Mouse (Mus musculus): ENCODE measurements around the gene Adss. TPM values are rescaled to one million over a fixed set of nuclear protein-coding genes. Genes with fewer than 3 reads are reported as not detected.
"Not testable (repeated sequence)": the region's sequence is repeated elsewhere in the genome, so short reads cannot be mapped to it uniquely, and the experiment has no call there.

The Adss gene
- total RNA-seq (2021): 10 to 100 TPM; 14.4 to 21.2 TPM
- long read RNA-seq, experiment 1, transcript Adss-201 (13 exons, 2,771 nt): major isoform, 20 of 29 reads
- long read RNA-seq, experiment 1, partial matches to known transcripts: 1 of 29 reads
- long read RNA-seq, experiment 1, other reads (novel, unspliced or antisense): 8 of 29 reads
- long read RNA-seq, experiment 2, transcript Adss-201 (13 exons, 2,771 nt): major isoform, 14 of 20 reads
- long read RNA-seq, experiment 2, partial matches to known transcripts: 1 of 20 reads
- long read RNA-seq, experiment 2, other reads (novel, unspliced or antisense): 5 of 20 reads

- peak; percentile 100 for DNase-seq
Observed at GRCm38 (mm10) chr1:177796193-177796939, at the start of gene Adss. TSS of gene Adss (minus strand) at chr1:177796511.

GRCm38 (mm10) chr1:177845812-177846211 lies 49.5 kb upstream of the Adss start:
- DNase-seq: not testable (repeated sequence)

GRCm38 (mm10) chr1:177827776-177828175 lies 31.5 kb upstream of the Adss start:
- DNase-seq: not testable (repeated sequence)

- peak; percentile 11 for DNase-seq
Observed at GRCm38 (mm10) chr1:177806772-177807171, 10.5 kb upstream of the Adss start.

GRCm38 (mm10) chr1:177803511-177803910 lies 7.2 kb upstream of the Adss start:
- DNase-seq: no peak

GRCm38 (mm10) chr1:177797151-177797755 lies 942 bp upstream of the Adss start:
- DNase-seq: no peak

- peak; percentile 57 for DNase-seq
Observed at GRCm38 (mm10) chr1:177795421-177796192, 704 bp downstream of the Adss start.

GRCm38 (mm10) chr1:177794866-177795265 lies 1.4 kb downstream of the Adss start:
- DNase-seq: no peak

- no peak for DNase-seq
Observed at GRCm38 (mm10) chr1:177792835-177793234, 3.5 kb downstream of the Adss start.

GRCm38 (mm10) chr1:177777397-177777796 lies 18.9 kb downstream of the Adss start:
- DNase-seq: no peak

- DNase-seq: no peak
Observed at GRCm38 (mm10) chr1:177768931-177769330, 27.4 kb downstream of the Adss start.

GRCm38 (mm10) chr1:177757249-177757648 lies 39.1 kb downstream of the Adss start:
- no peak for DNase-seq

- DNase-seq: no peak
Observed at GRCm38 (mm10) chr1:177753496-177753895, 42.8 kb downstream of the Adss start.

- DNase-seq: no peak
Observed at GRCm38 (mm10) chr1:177747869-177748540, 48.3 kb downstream of the Adss start.

GRCm38 (mm10) chr1:177744521-177745325 lies 51.6 kb downstream of the Adss start:
- no peak for DNase-seq

GRCm38 (mm10) chr1:177742119-177742518 lies 54.2 kb downstream of the Adss start:
- no peak for DNase-seq

- DNase-seq: no peak
Observed at GRCm38 (mm10) chr1:177740707-177741106, 55.6 kb downstream of the Adss start.

- DNase-seq: no peak
Observed at GRCm38 (mm10) chr1:177737505-177738105, 58.7 kb downstream of the Adss start.

- DNase-seq: no peak
Observed at GRCm38 (mm10) chr1:177731973-177732372, 64.3 kb downstream of the Adss start.
